Mouse (Mus musculus) myocyte (in vitro differentiated cells): ENCODE results near the gene Mov10l1.

Experiments
- CEBPB ChIP-seq: IDR thresholded peaks from 2 replicates; pipeline ENCODE4 v1.6.1; 2011; ENCODE audit warnings: mild to moderate bottlenecking, moderate library complexity; ENCODE audit not compliant: poor library complexity, insufficient read depth, severe bottlenecking
- E2F4 ChIP-seq: IDR thresholded peaks from one replicate; pipeline ENCODE4 v1.6.1; 2011; ENCODE audit warnings: mild to moderate bottlenecking, control low read depth, moderate library complexity; ENCODE audit not compliant: insufficient read depth
- MAX ChIP-seq: IDR thresholded peaks from one replicate; pipeline ENCODE4 v1.6.1; 2011; ENCODE audit warnings: low read depth, mild to moderate bottlenecking, control low read depth
- MYOD1 ChIP-seq, 3 experiments: IDR thresholded peaks; one replicate each; pipeline ENCODE4 v1.6.1; 2011; ENCODE audit warnings: control low read depth in 2 of 3, low read depth in 2 of 3, mild to moderate bottlenecking in 2 of 3, moderate library complexity in 1 of 3; ENCODE audit not compliant: insufficient read length in 2 of 3, control insufficient read depth in 1 of 3
- MYOG ChIP-seq, 3 experiments: IDR thresholded peaks; one replicate each; pipeline ENCODE4 v1.6.1; 2011; ENCODE audit warnings: control low read depth in 2 of 3, low read depth in 2 of 3, mild to moderate bottlenecking in 2 of 3; ENCODE audit not compliant: insufficient read length in 2 of 3, control insufficient read depth in 1 of 3, insufficient read depth in 1 of 3
- POLR2A ChIP-seq: IDR thresholded peaks from one replicate; pipeline ENCODE4 v1.6.1; 2011; ENCODE audit warnings: low read depth, mild to moderate bottlenecking, control low read depth, moderate library complexity; ENCODE audit not compliant: insufficient read length
- POLR2AphosphoS2 ChIP-seq: IDR thresholded peaks from one replicate; pipeline ENCODE4 v1.6.1; 2011; ENCODE audit warnings: low read depth, control low read depth; ENCODE audit not compliant: insufficient read length
- REST ChIP-seq: IDR thresholded peaks from one replicate; pipeline ENCODE4 v1.6.1; 2011; ENCODE audit warnings: mild to moderate bottlenecking, control low read depth, moderate library complexity; ENCODE audit not compliant: insufficient read depth, insufficient read length
- TCF12 ChIP-seq: IDR thresholded peaks from one replicate; pipeline ENCODE4 v1.6.1; 2011; ENCODE audit warnings: mild to moderate bottlenecking, control low read depth; ENCODE audit not compliant: poor library complexity, insufficient read depth, severe bottlenecking
- USF1 ChIP-seq: IDR thresholded peaks from one replicate; pipeline ENCODE4 v1.6.1; 2011; ENCODE audit warnings: low read depth, mild to moderate bottlenecking, control low read depth, moderate library complexity

GRCm38 (mm10) chr15:89020085-89020484 is 37.4 kb downstream of the Mov10l1 start:
- no peak for TF ChIP-seq POLR2A
- TF ChIP-seq POLR2AphosphoS2, result no peak
- no peak for TF ChIP-seq MYOD1 (IDR thresholded peaks at IDR 0.05; ENCODE audit: control insufficient read depth in 1 of 3, insufficient read length in 2 of 3, low read depth in 2 of 3)
- no peak for TF ChIP-seq TCF12
- TF ChIP-seq USF1, result no peak
- no peak for TF ChIP-seq MYOG (IDR thresholded peaks at IDR 0.05; ENCODE audit: control insufficient read depth in 1 of 3, insufficient read depth in 1 of 3, insufficient read length in 2 of 3, low read depth in 2 of 3)
- TF ChIP-seq CEBPB, result no peak
- TF ChIP-seq MAX, result no peak
- TF ChIP-seq REST, result no peak
- TF ChIP-seq E2F4, result no peak
